Mouse (Mus musculus) hindbrain, embryonic 10.5 days (tissue): ENCODE data around the gene P3h4. TPM values are rescaled to one million over a fixed set of nuclear protein-coding genes. Genes with fewer than 3 reads are reported as not detected.

ENCODE experiments used
- DNase-seq: peaks from one replicate; pipeline ENCODE4 v3.0.0-alpha.2; 2017; ENCODE audit warnings: low spot score
- H3K27ac ChIP-seq: fragments of 300-500 bp; sonication (generic); 2 replicates; pipeline ENCODE4 v1.5.1; 2016; ENCODE audit warnings: mild to moderate bottlenecking, moderate library complexity
- H3K27me3 ChIP-seq: fragments of 300-500 bp; sonication (generic); 2 replicates; pipeline ENCODE4 v1.6.1; 2016; ENCODE audit warnings: mild to moderate bottlenecking; ENCODE audit not compliant: poor library complexity, insufficient read depth, severe bottlenecking
- H3K36me3 ChIP-seq: fragments of 300-500 bp; sonication (generic); 2 replicates; pipeline ENCODE4 v1.6.1; 2016; ENCODE audit warnings: mild to moderate bottlenecking, moderate library complexity
- H3K4me1 ChIP-seq: fragments of 300-500 bp; sonication (generic); replicated peaks from 2 replicates; pipeline ENCODE4 v1.6.1; 2016; ENCODE audit warnings: mild to moderate bottlenecking
- H3K4me3 ChIP-seq: fragments of 300-500 bp; sonication (generic); 2 replicates; pipeline ENCODE4 v1.5.1; 2016; ENCODE audit warnings: mild to moderate bottlenecking, moderate library complexity
- H3K9me3 ChIP-seq: fragments of 300-500 bp; sonication (generic); 2 replicates; pipeline ENCODE4 v1.6.1; 2016; ENCODE audit warnings: mild to moderate bottlenecking, moderate library complexity
- WGBS: fragments of 180-500 bp; shearing (Covaris S2); methylation state at CpG from one replicate; pipeline ENCODE4 v1.1.7; 2016; 5-methylcytosine and 5-hydroxymethylcytosine counted together
- polyA plus RNA-seq: library from polyadenylated mRNA; unstranded; fragments of >200 nt; fragmentation: Nextera tagmentation; extraction: Ambion mirVana; gene quantifications from 2 replicates; pipeline ENCODE4 v1.2.1, GENCODE M21; 2016

The P3h4 gene
- polyA plus RNA-seq, result 27.0 and 27.8 TPM in 2 replicates

GRCm38 (mm10) chr11:100414021-100414913, at the start of gene P3h4:
Gene P3h4 (minus strand): TSS chr11:100414836.
- peaks cover 35% of the 10 kb centered on the region for H3K27me3 ChIP-seq
- 2% methylated on average over 93 of the region's 93 CpGs for WGBS

GRCm38 (mm10) chr11:100462699-100463098, 48.1 kb upstream of the P3h4 start:
- WGBS, result 93% methylated on average over 10 of the region's 10 CpGs
- no peak overlapping the region for H3K27ac ChIP-seq

More at GRCm38 (mm10) chr11:100414021-100414913, at the start of gene P3h4:
- H3K4me3 ChIP-seq, result peak within 1 kb of the TSS; percentile 76
- H3K9me3 ChIP-seq, result no peaks in the 10 kb centered on the region
- H3K36me3 ChIP-seq, result peaks cover 17% of the 10 kb centered on the region
- H3K4me1 ChIP-seq, result peaks cover 51% of the 10 kb centered on the region
- H3K27ac ChIP-seq, result peak within 1 kb of the TSS; percentile 90
- peak; percentile 91 for DNase-seq

GRCm38 (mm10) chr11:100457711-100458110, 43.1 kb upstream of the P3h4 start:
- DNase-seq, result no peak
- H3K36me3 ChIP-seq, result peaks cover 65% of the 10 kb centered on the region
- no peaks in the 10 kb centered on the region for H3K27me3 ChIP-seq
- H3K4me3 ChIP-seq, result no peak overlapping the region
- no peaks in the 10 kb centered on the region for H3K9me3 ChIP-seq
- no peaks in the 10 kb centered on the region for H3K4me1 ChIP-seq
- H3K27ac ChIP-seq, result no peak overlapping the region
- 92% methylated on average over 5 of the region's 5 CpGs for WGBS

More at GRCm38 (mm10) chr11:100462699-100463098, 48.1 kb upstream of the P3h4 start:
- Histone ChIP-seq H3K36me3 (peaks cover 73% of the 10 kb centered on the region), H3K4me1 (no peaks in the 10 kb centered on the region), H3K9me3 (no peaks in the 10 kb centered on the region), H3K27me3 (no peaks in the 10 kb centered on the region), H3K4me3 (no peak overlapping the region)
- DNase-seq, result no peak

- H3K9me3 ChIP-seq, result no peaks in the 10 kb centered on the region
- no peaks in the 10 kb centered on the region for H3K27me3 ChIP-seq
- H3K27ac ChIP-seq, result no peak overlapping the region
- H3K4me3 ChIP-seq, result no peak overlapping the region
- DNase-seq, result no peak
- peaks cover 60% of the 10 kb centered on the region for H3K36me3 ChIP-seq
- no peaks in the 10 kb centered on the region for H3K4me1 ChIP-seq
- 86% methylated on average over 4 of the region's 4 CpGs for WGBS
These were observed 42.6 kb upstream of the P3h4 start for GRCm38 (mm10) chr11:100457247-100457646.

GRCm38 (mm10) chr11:100442625-100443024, 28.0 kb upstream of the P3h4 start:
- DNase-seq, result no peak
- Histone ChIP-seq H3K36me3 (peaks cover 20% of the 10 kb centered on the region), H3K9me3 (no peaks in the 10 kb centered on the region), H3K27me3 (no peaks in the 10 kb centered on the region), H3K4me3 (no peak overlapping the region), H3K4me1 (peaks cover 25% of the 10 kb centered on the region), H3K27ac (no peak overlapping the region)
- 90% methylated on average over 6 of the region's 6 CpGs for WGBS

GRCm38 (mm10) chr11:100441797-100442196, 27.2 kb upstream of the P3h4 start, which contains the start of the genes Nt5c3b and Klhl10:
Gene Nt5c3b (minus strand): TSS chr11:100441808.
Gene Klhl10 (plus strand): TSS chr11:100441917.
- peaks cover 27% of the 10 kb centered on the region for H3K4me1 ChIP-seq
- H3K4me3 ChIP-seq, result peak within 1 kb of the TSS; percentile 76
- no peak for DNase-seq
- H3K27me3 ChIP-seq, result no peaks in the 10 kb centered on the region
- peaks cover 29% of the 10 kb centered on the region for H3K36me3 ChIP-seq
- peak within 1 kb of the TSS; percentile 93 for H3K27ac ChIP-seq
- H3K9me3 ChIP-seq, result no peaks in the 10 kb centered on the region
- WGBS, result 90% methylated on average over 8 of the region's 8 CpGs

GRCm38 (mm10) chr11:100440691-100441522, 26.3 kb upstream of the P3h4 start:
- H3K4me3 ChIP-seq, result peak overlapping the region; percentile 76
- H3K27ac ChIP-seq, result peak overlapping the region; percentile 93
- no peaks in the 10 kb centered on the region for H3K27me3 ChIP-seq
- DNase-seq, result peak; percentile 78
- H3K9me3 ChIP-seq, result no peaks in the 10 kb centered on the region
- H3K4me1 ChIP-seq, result peaks cover 36% of the 10 kb centered on the region
- peaks cover 38% of the 10 kb centered on the region for H3K36me3 ChIP-seq
- 2% methylated on average over 52 of the region's 52 CpGs for WGBS

- H3K36me3 ChIP-seq, result peaks cover 62% of the 10 kb centered on the region
- H3K4me3 ChIP-seq, result no peak overlapping the region
- peaks cover 46% of the 10 kb centered on the region for H3K4me1 ChIP-seq
- H3K27ac ChIP-seq, result no peak overlapping the region
- DNase-seq, result no peak
- H3K9me3 ChIP-seq, result no peaks in the 10 kb centered on the region
- WGBS, result 77% methylated on average over 1 of the region's 1 CpGs
- no peaks in the 10 kb centered on the region for H3K27me3 ChIP-seq
These were observed 23.3 kb upstream of the P3h4 start for GRCm38 (mm10) chr11:100437901-100438300.

GRCm38 (mm10) chr11:100435678-100436246, 21.1 kb upstream of the P3h4 start:
- Histone ChIP-seq H3K9me3 (no peaks in the 10 kb centered on the region), H3K27ac (no peak overlapping the region), H3K4me1 (peaks cover 34% of the 10 kb centered on the region), H3K36me3 (peaks cover 81% of the 10 kb centered on the region), H3K4me3 (no peak overlapping the region; the same call in 1 of the 2 replicates), H3K27me3 (no peaks in the 10 kb centered on the region)
- WGBS, result 34% methylated on average over 9 of the region's 9 CpGs
- peak; percentile 39 for DNase-seq

GRCm38 (mm10) chr11:100432002-100432401, 17.4 kb upstream of the P3h4 start:
- 92% methylated on average over 5 of the region's 5 CpGs for WGBS
- Histone ChIP-seq H3K4me1 (peaks cover 20% of the 10 kb centered on the region), H3K9me3 (no peaks in the 10 kb centered on the region), H3K27me3 (no peaks in the 10 kb centered on the region), H3K4me3 (no peak overlapping the region), H3K27ac (no peak overlapping the region), H3K36me3 (peaks cover 77% of the 10 kb centered on the region)
- no peak for DNase-seq

- Histone ChIP-seq H3K27ac (no peak overlapping the region), H3K4me1 (peaks cover 6% of the 10 kb centered on the region; the same call in 1 of the 2 replicates), H3K27me3 (no peaks in the 10 kb centered on the region), H3K9me3 (no peaks in the 10 kb centered on the region), H3K4me3 (no peak overlapping the region), H3K36me3 (peaks cover 62% of the 10 kb centered on the region)
- 88% methylated on average over 7 of the region's 7 CpGs for WGBS
- DNase-seq, result no peak
These were observed 15.4 kb upstream of the P3h4 start for GRCm38 (mm10) chr11:100430052-100430451.

- Histone ChIP-seq H3K36me3 (peaks cover 61% of the 10 kb centered on the region), H3K9me3 (no peaks in the 10 kb centered on the region), H3K4me3 (no peak overlapping the region), H3K27me3 (no peaks in the 10 kb centered on the region), H3K4me1 (0 out of 2 replicates have a peak, but pooled peaks cover 6% of the 10 kb centered on the region), H3K27ac (no peak overlapping the region)
- 88% methylated on average over 9 of the region's 9 CpGs for WGBS
- no peak for DNase-seq
These were observed 14.1 kb upstream of the P3h4 start for GRCm38 (mm10) chr11:100428612-100429199.
